Mouse (Mus musculus): ENCODE results near the gene Wdfy3.
"Not testable (repeated sequence)": the region's sequence is repeated elsewhere in the genome, so short reads cannot be mapped to it uniquely, and the experiment has no call there.

Gene Wdfy3

DNA sequence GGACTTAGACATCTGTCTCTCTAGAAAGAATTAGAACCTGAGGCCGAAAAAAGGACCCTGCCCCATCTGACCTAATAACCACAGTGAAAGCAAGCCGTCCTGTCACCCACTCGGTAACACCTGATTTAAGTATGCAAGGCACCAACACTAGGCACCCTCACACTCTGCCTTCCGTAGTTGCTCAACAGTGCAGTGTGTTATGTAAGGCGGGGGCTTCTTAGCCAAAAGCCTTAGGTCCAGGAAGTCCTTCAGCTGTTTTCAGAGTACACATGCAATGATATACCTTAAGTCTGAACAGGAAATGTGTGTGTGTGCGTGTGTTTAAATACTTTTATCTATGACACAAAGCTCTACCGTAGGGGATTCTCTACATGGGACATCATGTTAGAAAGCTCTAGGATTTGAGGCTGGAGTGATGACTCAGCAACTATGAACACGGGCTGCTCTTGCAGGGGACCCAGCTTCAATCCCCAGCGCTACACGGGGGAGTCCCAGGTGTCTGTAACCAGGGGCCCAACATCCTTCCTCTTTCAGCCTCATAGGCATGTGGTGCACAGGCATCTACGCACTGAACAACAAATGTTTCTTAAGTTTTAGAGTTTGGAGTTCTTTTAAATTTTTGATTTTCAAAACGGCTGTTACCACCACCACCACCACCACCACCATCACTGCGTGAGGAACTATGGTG lies 131.7 kb downstream of the Wdfy3 start:
- no peak for DNase-seq

DNA sequence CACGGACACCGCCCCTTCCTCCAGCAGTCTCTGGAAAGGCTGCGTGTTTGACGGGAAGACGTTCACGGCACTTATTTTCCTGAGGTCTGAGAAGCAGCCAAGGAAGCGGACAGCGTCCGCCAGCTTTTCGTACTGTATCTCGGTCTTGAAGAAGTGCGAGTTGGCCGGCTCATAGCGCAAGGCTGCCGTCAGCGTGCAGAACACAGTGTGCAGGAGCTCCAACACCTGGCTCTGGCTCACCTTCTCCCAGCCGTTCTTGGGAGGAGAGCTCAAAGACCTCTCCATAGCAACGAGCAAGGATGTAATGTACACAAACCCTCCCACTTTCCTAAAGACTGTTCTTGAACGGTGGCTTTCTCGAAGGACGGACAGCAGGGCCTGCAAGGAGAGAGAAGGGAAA lies 132.4 kb downstream of the Wdfy3 start:
- DNase-seq: no peak

DNA sequence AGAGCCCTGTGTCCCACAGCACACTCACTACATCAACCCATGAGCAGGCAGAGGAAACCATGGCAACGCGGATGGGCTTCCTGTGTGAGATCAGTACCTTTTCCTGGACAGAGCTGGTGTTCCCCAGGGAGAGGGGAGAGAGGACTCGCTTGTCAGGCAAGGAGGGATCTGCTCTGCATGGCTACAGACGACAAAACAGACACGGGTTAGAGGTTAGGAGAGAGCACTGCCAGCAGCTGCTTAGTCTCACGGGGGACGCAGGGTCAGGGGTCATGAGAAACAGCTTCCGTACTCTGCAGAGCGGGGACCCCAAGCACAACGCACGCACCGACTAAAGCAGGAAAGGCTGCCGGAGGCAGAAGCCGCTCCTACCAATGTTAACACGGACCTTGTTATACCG lies 133.8 kb downstream of the Wdfy3 start:
- peak; percentile 57 for DNase-seq

DNA sequence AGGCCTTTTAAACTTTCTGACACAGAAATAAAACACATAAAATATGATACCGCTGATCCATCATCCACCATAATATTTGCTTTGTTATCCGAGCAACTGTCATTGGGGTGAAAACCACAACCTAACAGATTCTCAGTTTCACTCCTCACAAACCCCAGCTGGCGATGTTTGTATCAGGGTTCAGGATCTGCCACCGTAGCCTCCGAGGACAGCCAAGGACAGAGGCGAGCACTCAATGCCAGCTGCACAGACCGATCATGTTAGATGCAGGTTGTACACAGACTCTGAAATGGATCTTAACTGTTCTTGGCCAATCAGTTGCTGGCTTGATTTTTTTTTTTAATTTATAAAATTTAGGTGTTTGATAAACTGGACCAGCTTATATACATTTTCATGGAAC lies 135.1 kb downstream of the Wdfy3 start:
- no peak for DNase-seq

DNA sequence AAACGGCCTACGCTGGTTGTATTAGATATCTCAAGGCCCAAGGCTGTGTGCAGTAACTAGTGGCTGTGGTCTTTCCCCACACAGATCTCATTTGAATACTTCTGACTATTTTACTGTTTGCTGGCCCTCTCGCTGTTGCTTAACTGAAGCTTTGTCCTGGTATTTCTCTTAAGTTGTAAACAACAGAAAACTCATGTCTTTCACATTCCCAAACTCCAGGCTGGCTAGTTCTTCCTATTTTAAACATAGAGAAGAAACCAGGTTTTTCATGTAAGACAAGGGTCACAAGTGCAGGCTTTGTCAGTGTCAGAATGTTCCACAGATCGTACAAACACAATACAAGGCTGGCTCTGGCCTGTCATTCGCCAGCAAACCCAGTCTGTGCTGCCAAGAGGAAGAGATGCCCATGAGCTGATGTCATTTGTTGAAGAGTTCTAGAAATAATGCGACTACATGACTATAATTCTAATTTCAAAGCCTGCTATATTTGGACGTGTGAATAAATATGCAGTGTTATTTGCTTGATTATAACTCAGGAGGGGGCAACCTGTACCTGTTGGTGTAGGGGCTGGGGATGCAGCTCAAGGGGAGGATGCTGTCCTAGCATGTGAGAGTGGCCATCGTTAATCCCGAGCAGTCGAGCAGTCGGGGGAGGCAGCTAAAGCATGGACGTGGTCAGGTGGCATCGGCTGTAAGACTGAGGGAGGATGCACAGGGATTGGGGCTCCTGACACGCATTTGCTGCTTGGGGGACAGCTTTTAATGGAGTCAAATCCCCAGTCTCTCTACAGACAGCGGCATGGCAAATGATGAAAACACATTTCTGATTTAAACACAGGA lies 136.5 kb downstream of the Wdfy3 start:
- no peak for DNase-seq

DNA sequence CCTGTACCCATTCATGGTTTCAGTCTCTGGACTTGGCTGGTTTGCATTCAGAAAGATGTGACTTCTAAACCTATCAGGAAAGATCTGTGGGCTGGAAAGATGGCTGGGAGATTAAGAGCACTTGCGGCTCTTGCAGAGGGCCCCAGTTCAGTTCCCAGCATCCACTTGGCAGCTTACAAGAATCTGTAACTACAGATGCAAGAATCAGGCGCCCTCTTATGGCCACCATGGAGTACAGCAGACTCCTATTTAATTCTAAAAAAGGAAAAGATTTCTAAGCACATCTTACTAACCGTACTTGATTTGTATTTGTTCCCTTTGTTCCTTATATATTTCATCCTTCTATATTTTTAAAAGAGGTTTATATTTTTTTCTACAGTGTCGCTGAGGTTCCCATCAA lies 137.7 kb downstream of the Wdfy3 start:
- no peak for DNase-seq

DNA sequence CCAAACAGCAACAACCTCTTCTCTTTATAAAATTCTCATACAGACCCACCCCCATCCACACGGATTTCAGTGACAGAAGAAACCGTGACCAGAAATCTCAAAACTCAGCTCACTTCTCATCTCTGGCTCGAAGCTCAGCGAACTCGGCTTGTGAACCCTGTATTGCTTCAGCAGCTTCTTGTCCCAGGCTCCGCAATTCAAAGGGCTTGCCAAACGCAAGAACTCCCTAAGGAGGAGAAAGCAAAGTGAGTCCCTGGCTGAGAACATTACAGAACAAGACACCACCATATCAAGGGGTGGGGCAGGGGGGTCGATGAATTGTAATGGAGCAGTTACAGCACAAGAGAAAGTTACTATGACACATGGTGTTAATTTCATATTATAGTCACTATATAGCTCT lies 143.4 kb downstream of the Wdfy3 start:
- DNase-seq: no peak

DNA sequence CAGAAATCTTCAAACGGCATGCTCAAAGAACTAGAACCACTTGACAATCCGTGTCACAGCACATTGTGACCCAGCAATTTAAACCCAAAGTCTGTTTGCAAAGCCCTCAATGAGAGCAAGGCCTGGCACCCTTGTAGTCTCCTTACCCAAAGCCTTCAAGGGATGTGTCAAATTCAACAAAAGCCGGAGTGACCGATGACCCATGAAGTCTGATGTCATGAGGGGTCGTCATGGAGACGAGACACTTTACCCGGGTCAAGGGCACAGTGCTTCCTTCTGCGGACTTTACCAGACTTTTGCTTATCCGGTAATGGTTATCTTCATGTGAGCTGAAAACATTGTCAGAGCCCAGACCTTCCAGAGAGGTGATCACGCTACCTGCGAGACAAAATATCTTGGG lies 146.0 kb downstream of the Wdfy3 start:
- DNase-seq: no peak

DNA sequence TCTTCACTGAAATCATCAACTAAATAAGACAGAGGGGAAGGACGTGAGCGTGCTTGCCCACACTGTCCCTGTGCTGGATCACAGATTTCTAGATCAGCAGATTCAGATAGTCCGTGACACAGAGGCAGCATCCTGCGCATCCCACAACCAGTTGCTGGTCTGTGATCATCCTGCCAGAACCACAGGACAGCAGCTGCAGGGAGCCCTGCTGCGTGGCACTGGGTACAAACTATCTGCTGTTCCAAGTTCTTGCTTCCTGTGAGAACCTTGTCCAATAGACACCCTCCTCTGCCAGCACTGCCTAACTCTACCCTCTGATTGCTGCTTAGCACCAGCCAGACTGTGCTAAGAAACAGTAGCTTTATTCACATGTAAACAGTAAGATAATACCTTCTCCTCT lies 150.2 kb downstream of the Wdfy3 start:
- no peak for DNase-seq

DNA sequence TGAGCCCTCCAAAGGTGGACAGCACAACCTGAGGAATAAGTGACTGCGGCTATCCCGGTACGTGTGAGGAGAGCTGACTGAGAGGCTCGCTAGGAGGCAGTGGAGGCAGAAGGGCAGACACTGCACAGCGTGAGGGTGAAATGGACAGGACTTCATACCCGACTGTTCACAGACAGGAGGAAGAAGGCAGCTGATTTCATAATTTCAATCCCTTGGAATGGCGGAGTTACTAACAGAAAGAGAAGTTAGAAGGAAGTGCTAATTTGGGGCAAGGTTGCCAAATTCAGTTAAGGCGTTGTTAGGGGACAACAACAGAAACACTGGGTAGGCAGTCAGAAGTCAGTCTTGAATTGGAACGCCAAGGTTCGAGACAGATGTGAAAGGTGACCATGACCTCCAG lies 160.3 kb downstream of the Wdfy3 start:
- no peak for DNase-seq

DNA sequence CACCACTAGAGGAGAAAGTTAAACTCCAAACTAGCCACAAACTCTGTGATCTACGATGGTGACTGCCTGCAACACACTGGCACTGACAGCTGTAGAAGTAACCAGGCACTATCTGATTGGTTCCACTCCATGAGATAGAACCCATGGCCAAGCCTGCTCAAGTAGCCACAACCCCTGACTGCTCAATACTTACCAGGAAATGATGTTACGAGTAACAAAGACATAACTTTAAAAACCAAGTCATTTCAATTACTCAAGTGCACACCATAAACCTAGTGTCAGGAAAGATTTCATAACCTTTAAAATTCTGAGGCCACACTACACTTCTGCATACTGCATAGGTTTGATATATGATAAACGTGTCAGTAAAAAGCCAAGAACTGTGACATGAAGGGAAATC lies 164.1 kb downstream of the Wdfy3 start:
- DNase-seq: no peak

DNA sequence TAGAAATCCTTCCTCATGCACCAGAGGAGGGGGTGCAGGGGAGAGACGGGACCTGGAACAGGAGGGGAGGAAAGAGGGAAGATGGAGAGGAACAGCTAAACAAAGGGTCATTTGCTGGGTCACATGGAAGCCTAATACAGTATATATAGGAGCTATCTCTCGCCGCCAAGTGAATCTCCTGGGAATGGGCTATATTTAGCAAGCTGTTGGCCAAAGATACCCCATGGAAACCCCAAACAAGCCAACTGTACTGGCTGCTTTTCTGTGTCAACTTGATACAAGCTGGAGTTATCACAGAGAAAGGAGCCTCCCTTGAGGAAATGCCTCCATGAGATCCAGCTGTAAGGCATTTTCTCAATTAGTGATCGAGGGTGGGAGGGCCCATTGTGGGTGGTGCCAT lies 164.9 kb downstream of the Wdfy3 start:
- DNase-seq: not testable (repeated sequence)

DNA sequence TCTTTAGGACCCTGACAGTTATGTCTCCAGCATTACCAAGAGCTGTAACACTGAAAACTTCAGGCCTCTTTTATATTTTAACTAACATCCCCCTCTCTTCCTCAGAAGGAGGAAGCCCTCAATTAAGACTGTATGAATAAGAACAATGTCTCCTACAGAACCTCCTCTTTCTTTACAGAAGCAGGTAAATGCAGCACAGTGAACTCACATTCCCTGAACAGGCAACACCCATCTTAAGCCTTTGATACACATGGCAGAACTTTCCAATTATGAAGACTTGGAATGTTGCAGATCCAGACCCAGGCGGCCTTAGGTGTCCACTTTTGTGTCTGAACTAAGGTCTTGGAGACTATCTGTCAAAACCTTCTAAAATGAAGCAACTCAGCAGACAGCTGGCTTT lies 167.0 kb downstream of the Wdfy3 start:
- no peak for DNase-seq

DNA sequence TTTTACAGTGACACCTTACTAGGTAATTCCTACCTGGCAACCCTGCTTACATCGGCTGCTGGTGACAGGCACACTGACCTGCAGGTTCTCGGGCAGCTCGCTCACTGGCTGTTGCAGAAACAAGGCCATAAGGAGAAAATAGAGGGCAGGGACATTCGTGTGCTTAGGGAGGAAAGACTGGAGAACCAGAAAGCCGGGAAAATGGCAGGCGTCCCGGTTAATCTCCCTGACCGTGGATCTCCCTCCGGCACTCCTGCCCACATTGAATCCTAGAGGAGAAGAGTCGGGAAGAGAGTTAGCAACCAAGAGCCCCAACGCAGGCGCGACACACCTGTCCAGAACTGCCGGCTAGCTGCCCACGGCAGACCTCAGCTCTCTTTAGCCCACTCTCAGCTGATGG lies 169.7 kb downstream of the Wdfy3 start:
- DNase-seq: no peak

DNA sequence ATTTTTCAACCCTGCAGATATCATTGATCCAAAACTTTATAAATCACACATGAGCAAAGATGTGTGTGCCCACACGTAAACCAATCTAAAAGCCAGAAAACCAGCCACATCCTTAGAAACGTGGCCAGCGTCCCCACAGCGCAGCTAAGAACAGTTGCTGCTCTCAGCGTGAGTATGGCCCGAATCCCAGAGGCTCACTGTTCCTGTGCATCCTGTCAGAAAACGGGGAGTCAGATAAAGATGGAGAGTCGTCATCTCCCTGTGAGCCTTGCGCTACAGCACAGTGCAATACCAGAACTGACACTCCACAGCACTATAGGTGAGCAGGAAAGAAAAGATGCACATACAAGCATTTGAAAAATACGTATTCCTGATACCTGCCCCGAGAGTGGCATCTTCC lies 172.9 kb downstream of the Wdfy3 start:
- DNase-seq: no peak

DNA sequence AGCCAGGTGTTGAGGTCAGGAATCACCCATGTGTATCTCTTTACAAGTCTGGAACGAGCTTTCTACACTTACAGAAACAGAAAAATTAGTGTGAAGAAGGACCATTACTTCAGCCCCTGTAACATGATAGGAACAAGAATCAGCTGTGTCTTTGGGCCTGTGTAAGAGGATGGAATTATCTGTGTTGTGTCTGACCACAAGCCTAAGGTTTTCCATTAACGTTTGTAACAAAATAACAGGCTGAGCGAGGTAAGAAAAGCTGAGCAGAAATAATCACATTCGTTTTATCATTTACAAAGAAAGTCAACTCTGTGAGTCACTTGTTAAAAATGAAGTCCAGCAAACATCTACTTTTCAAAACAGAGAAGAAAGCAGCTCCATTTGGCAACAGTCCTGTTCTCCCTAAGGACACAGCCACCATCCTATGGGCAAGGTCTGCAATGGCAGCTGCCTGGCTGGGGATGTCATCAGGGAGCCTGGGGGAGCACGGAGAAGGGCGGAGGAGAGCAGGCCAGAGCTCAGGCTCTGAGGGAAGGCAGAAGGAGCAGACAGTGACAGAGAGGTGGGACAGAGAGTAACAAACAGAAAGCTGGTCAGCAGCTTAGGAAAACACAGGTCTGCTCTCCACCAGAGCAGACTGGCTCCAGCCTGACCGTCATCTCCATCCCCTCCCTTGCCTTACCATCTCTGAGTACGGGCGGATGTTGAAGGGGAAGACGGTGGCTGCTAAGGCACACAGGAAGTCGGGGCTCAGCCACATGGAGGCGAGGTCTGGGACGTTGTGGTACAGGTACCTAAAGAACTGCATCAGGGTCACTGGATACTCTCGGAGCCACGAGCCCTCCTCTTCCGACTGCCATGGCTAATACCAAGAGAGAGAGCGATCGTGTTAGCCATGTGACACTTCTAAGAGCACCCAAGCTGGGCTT lies 173.7 kb downstream of the Wdfy3 start:
- DNase-seq: no peak

DNA sequence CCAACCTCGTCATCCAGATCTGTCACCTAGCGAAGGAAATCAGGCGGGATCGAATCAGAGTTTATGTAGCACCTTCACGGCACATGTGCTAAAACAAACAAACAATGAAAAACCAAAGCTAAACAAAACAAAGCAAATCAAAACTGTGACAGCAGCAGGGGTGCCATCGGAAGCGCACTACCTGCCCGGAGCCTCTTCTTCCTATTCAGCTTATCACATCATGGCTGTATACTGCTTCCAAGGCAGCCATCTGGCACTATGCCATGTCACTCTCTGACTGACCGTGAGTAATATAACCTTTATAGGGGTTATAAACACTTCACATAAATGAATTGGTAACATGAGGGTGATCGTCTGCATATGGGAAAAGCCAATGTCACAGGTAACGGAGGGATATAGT lies 174.6 kb downstream of the Wdfy3 start:
- DNase-seq: no peak

DNA sequence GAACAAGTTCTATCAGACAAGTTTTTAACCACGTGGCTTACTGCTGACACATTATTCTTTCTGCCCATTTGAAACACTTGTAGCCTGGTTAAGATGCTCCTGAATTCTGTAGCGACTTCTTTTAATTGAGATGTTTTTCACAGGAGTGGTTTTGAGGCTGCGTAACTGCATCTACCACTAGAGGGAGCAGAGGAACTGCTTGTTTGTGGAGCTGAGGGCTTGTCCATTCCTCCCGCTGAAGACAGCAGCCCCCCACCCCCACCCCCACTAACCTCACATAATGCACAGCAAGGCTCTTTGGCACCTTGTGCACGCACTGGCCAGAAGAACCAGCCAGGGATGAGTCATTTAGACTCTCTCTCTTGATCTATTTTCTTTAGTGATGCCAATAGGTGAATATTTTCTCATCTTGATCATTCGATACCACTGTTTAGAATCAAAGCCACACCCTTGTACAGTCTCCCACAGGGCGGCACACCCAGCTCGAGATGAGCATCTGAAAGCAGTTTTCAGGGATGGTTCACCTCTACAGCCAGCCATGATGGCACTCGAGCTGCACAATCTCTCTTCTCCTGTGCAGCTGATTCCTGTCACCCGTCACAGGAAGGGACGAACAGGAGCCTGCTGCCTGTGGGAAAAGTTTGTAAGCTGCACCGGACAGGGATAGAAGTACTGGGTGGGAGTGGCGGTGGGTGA lies 175.8 kb downstream of the Wdfy3 start:
- DNase-seq: no peak

DNA sequence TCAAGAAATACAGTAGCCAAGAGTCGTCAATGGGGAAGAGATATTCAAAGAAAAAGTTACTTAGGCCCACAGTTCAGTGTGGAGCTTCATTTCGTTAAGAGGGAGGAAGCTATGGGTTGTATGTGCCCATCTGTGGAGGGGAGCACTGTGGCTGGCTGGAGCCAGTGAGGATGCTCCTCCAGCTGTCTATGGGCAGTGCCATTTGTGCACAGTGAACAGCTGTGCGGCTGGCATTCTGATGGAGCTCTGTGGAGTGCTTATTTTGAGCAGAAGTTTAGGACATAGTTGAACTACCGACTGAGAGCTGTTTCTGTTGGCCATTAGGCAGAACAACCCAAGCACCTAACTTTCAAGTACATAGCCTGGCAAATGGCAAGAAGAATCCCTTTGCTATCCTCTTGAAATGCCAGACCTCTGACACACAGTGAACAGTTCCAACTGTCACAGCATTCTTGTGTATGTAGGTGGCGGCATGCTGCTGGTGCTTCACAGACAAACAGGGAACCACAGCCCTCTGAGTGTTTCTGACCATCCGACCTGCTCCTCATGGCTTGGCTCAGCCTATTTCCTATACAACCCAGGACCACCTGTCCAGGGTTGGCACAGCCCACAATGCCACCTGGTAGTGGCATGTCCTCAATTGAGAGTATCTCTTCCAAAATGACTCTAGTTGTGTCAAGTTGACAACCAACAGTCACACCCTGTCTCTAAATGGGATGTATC lies 177.9 kb downstream of the Wdfy3 start:
- no peak for DNase-seq

DNA sequence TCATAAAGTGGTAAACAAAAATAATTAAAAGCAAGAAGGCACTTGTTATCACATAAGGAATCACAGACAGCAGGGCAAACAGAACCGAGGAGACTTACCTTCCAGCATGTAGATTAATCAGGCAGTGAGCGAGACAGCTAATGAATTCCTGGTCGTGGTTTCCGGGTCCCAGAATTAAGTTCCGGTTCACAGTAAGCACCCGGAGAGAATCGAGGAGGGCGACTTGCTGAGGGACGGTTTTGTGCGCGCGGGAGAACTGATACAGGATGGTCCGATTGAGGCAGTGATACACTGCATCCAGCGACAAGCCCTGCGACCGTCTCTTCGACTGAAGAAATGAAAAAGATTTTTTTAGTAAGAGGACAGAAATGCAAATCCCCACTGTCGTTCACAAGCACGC lies 181.7 kb downstream of the Wdfy3 start:
- no peak for DNase-seq

DNA sequence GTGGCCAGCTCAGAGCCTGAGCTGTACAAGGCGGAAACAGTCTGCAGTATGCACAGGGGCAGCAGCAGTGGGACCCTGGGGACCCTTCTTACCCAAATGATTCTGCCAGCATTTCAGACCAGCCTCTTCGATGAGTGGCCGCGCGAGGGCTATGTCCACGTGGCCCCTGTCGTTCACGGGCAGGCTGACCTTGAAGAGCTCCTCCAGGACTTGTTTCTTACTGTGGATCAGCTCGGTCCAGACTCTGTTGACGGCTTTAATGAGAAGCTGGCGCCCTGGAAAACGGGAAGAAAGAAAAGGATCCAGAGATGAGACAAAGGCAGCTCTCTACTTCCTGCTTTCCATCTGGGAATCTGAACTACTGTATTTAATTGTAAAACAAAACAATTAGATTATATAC lies 184.7 kb downstream of the Wdfy3 start:
- no peak for DNase-seq

DNA sequence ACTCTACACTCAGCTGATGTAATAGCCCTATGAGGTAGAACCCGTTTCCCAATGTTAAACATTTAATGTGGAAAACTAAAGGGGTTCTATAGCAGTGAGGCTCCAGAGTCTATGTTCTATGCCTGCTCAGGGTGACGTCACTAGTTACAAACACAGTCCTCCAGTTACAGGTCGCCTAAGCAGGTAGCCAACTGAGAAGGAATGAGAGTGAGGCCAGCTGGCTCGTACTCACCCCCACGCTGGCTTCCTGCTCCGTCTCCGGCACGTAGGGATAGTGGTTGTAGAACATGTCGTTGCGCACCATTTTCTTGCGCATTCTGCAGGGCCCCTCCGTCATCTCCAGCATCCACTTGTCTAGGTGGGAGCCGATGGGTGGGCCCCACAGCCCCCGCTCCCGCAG lies 187.5 kb downstream of the Wdfy3 start:
- DNase-seq: no peak

Measured in kidney, adult 18-20 months (tissue).